Mouse (Mus musculus) limb, embryonic 15.5 days (tissue): Measurements from ENCODE around the gene Myo16. TPM values are rescaled to one million over a fixed set of nuclear protein-coding genes. Genes with fewer than 3 reads are reported as not detected.

Source experiments
- ATAC-seq: fragments of 200-750 bp; cut with Nextera tagmentation; 2 replicates; pipeline ENCODE4 v1.8.0; 2017; ENCODE audit warnings: low read depth, moderate TSS enrichment; ENCODE audit not compliant: insufficient number of reproducible peaks, low FRiP score, low TSS enrichment
- H3K27ac ChIP-seq: fragments of 300-500 bp; sonication (generic); 2 replicates; pipeline ENCODE4 v1.5.1; 2015; ENCODE audit warnings: moderate library complexity, mild to moderate bottlenecking, inconsistent platforms
- H3K27me3 ChIP-seq: fragments of 300-500 bp; sonication (generic); 2 replicates; pipeline ENCODE4 v1.6.1; 2015; ENCODE audit warnings: inconsistent platforms
- H3K36me3 ChIP-seq: fragments of 300-500 bp; sonication (generic); 2 replicates; pipeline ENCODE4 v1.6.1; 2015; ENCODE audit warnings: inconsistent platforms
- H3K4me1 ChIP-seq: fragments of 300-500 bp; sonication (generic); 2 replicates; pipeline ENCODE4 v1.6.1; 2015; ENCODE audit warnings: inconsistent platforms
- H3K4me2 ChIP-seq: fragments of 300-500 bp; sonication (generic); 2 replicates; pipeline ENCODE4 v1.6.1; 2015; ENCODE audit warnings: mild to moderate bottlenecking, inconsistent platforms
- H3K4me3 ChIP-seq: fragments of 300-500 bp; sonication (generic); 2 replicates; pipeline ENCODE4 v1.5.1; 2015; ENCODE audit warnings: mild to moderate bottlenecking, inconsistent platforms
- H3K9ac ChIP-seq: fragments of 300-500 bp; sonication (generic); 2 replicates; pipeline ENCODE4 v1.6.1; 2015; ENCODE audit warnings: inconsistent platforms
- H3K9me3 ChIP-seq: fragments of 300-500 bp; sonication (generic); 2 replicates; pipeline ENCODE4 v1.6.1; 2016; ENCODE audit warnings: inconsistent platforms
- WGBS: fragments of 180-500 bp; shearing (Covaris S2); methylation state at CpG from one replicate; pipeline ENCODE4 v1.1.7; 2015; 5-methylcytosine and 5-hydroxymethylcytosine counted together
- polyA plus RNA-seq: library from polyadenylated mRNA; unstranded; fragments of >200 nt; fragmentation: Nextera tagmentation; extraction: Ambion mirVana; gene quantifications from 2 replicates; pipeline ENCODE4 v1.2.1, GENCODE M21; 2015

Myo16 gene
- polyA plus RNA-seq, 1 experiment from 2014 or later, result 0.42 TPM

- Histone ChIP-seq H3K4me2 (no peak overlapping the region), H3K4me1 (peaks cover 6% of the 10 kb centered on the region), H3K4me3 (no peak overlapping the region), H3K27ac (no peak overlapping the region), H3K9ac (no peak overlapping the region), H3K36me3 (no peaks in the 10 kb centered on the region), H3K27me3 (no peaks in the 10 kb centered on the region), H3K9me3 (no peaks in the 10 kb centered on the region)
- 41% methylated on average over 5 of the region's 5 CpGs for WGBS
- ATAC-seq, result no peak
These were observed 471.6 kb downstream of the Myo16 start for GRCm38 (mm10) chr8:10625262-10625661.

DNA sequence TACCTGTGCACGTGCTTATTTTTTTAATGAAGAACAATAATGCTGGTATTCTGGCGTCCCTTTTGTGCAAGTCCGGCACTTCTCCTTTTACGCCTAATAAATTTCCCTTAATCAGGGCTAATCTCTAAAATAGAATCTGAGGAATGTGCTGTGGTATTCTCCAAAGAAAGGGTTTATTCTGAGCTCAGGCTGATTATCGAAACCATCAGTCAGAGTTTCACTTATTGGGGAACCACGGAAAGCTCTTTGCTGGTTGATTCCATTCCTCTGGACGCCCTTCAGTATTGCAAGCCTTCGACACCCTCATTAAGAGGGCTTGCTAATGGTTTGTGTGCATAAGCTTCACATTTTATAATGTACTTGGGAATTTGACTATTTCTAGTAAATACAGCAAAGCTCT, 475.0 kb downstream of the Myo16 start:
- Histone ChIP-seq H3K4me3 (no peak overlapping the region), H3K9ac (no peak overlapping the region), H3K9me3 (no peaks in the 10 kb centered on the region), H3K27me3 (no peaks in the 10 kb centered on the region), H3K27ac (no peak overlapping the region), H3K4me2 (no peak overlapping the region), H3K4me1 (peaks cover 12% of the 10 kb centered on the region), H3K36me3 (no peaks in the 10 kb centered on the region)
- 45% methylated on average over 8 of the region's 8 CpGs for WGBS
- no peak for ATAC-seq

GRCm38 (mm10) chr8:10629862-10630261, 476.2 kb downstream of the Myo16 start:
- no peak for ATAC-seq
- Histone ChIP-seq H3K4me2 (no peak overlapping the region), H3K9ac (no peak overlapping the region), H3K27ac (no peak overlapping the region; the same call in 1 of the 2 replicates), H3K36me3 (no peaks in the 10 kb centered on the region), H3K27me3 (no peaks in the 10 kb centered on the region), H3K4me3 (no peak overlapping the region), H3K9me3 (no peaks in the 10 kb centered on the region), H3K4me1 (peaks cover 15% of the 10 kb centered on the region)
- 29% methylated on average over 5 of the region's 5 CpGs for WGBS

DNA sequence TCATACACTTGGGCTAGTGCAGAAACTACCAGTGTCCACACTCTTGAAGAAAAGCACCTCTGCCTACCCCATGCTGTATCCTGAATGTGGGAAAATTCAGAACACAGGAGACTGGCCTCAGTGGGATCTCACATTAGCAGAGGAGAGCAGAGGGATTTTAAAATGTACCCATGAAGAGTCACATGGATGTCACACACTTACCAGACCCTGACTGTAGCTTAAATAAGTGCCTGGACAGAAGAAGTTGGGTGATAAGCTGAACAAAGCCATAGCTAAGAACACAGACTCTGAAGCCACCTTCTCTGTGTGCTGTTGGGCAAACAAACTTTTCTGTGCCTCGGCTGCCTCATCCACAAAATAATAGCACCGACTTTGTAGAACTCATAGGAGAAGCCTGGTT, 477.3 kb downstream of the Myo16 start:
- ATAC-seq, result no peak
- Histone ChIP-seq H3K4me3 (no peak overlapping the region), H3K4me2 (no peak overlapping the region), H3K27me3 (no peaks in the 10 kb centered on the region), H3K4me1 (peaks cover 15% of the 10 kb centered on the region), H3K9ac (no peak overlapping the region), H3K9me3 (no peaks in the 10 kb centered on the region), H3K27ac (no peak overlapping the region), H3K36me3 (no peaks in the 10 kb centered on the region)
- 86% methylated on average over 2 of the region's 2 CpGs for WGBS

GRCm38 (mm10) chr8:10632603-10633002, 478.9 kb downstream of the Myo16 start:
- Histone ChIP-seq H3K4me1 (peaks cover 15% of the 10 kb centered on the region), H3K4me3 (no peak overlapping the region), H3K4me2 (no peak overlapping the region), H3K9me3 (no peaks in the 10 kb centered on the region), H3K27me3 (no peaks in the 10 kb centered on the region), H3K9ac (no peak overlapping the region), H3K36me3 (no peaks in the 10 kb centered on the region), H3K27ac (no peak overlapping the region)
- ATAC-seq, result no peak
- 66% methylated on average over 6 of the region's 6 CpGs for WGBS

DNA sequence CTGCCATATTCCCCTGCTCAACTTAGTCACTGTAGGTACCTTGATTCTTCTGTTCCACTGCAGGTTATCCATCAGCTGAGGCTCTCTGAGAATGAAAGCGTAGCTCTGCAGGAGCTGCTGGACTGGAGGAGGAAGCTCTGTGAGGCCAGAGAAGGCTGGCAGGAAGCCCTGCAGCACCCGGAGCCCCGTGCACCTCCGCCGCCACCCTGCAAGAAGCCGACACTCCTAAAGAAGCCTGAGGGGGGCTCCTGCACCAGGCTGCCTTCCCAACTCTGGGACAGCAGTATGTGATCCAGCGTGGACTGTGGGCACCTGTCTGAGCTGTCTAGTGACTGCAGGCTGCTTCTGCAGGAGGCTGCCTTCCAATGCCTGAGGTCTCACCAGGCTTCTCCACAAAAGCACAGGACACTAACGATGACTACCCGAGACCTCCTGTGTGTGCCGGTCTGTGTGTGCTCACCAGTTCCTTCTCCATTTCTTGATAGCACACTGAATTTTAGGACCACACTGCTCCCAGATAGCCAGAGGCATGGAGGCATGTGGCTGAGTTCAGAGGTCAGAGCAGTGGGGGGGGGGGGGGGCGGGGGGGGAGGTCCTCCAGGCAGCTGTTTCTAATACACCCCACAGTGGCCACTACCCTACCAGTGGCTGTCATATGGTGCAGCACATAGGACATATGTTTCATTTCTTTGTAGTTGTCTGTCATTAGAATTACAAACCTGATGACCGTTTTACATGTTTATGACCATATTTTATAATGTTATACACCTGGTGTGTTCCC, 479.8 kb downstream of the Myo16 start:
- 23% methylated on average over 12 of the region's 12 CpGs for WGBS
- H3K9ac ChIP-seq, result no peak overlapping the region
- ATAC-seq, result no peak; the same call in 1 of the 2 replicates
- H3K4me2 ChIP-seq, result no peak overlapping the region
- H3K36me3 ChIP-seq, result no peaks in the 10 kb centered on the region
- no peaks in the 10 kb centered on the region for H3K27me3 ChIP-seq
- H3K9me3 ChIP-seq, result no peaks in the 10 kb centered on the region
- H3K4me3 ChIP-seq, result no peak overlapping the region
- no peak overlapping the region for H3K27ac ChIP-seq
- H3K4me1 ChIP-seq, result peaks cover 15% of the 10 kb centered on the region

DNA sequence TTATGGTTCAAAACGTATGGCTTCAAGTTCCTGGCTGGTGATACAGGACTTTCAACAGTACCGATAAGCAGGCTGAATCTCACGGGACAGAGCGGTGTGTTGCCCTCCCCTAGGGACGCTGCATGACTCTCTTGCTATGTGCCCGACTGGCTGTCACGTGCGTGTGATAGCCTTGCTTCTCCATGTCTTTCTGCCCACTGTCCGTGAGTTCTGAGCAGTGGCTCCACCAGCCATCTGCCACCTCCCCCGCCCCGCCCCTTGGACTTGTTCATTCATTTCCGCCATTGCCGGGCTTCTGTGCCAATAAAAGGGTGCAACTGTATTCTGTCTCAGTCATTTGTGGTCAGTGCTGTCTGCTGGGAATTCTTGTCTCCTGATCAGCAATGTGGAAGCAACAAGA, 480.7 kb downstream of the Myo16 start:
- ATAC-seq, result no peak
- no peaks in the 10 kb centered on the region for H3K9me3 ChIP-seq
- no peak overlapping the region for H3K4me3 ChIP-seq
- WGBS, result 61% methylated on average over 13 of the region's 13 CpGs
- no peaks in the 10 kb centered on the region for H3K27me3 ChIP-seq
- H3K27ac ChIP-seq, result no peak overlapping the region
- no peak overlapping the region for H3K4me2 ChIP-seq
- H3K9ac ChIP-seq, result no peak overlapping the region
- H3K36me3 ChIP-seq, result no peaks in the 10 kb centered on the region
- H3K4me1 ChIP-seq, result peaks cover 13% of the 10 kb centered on the region

DNA sequence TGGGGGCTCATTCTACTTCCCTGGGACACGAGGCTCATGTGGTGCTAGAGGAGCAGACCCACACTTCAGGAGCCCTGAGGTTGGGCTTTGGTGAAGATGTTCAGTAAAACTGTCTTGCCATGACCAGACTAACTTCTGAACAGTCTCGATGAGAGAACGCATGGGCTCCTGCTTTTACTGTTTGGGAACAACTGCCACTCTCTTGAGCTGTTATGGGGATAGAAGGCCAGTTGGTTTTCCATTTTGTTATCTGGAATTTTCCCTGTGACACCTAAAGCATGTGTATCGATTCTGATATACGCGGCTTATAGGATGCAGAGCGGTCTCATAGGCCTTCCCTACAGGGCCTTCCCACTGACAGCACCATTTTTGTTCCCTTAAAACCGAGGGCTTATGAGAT, 485.2 kb downstream of the Myo16 start:
- 89% methylated on average over 8 of the region's 8 CpGs for WGBS
- H3K9ac ChIP-seq, result no peak overlapping the region

GRCm38 (mm10) chr8:10640176-10640810, 486.6 kb downstream of the Myo16 start:
- H3K4me2 ChIP-seq, result no peak overlapping the region
- H3K9me3 ChIP-seq, result no peaks in the 10 kb centered on the region
- H3K4me1 ChIP-seq, result no peaks in the 10 kb centered on the region
- no peak overlapping the region for H3K27ac ChIP-seq
- H3K9ac ChIP-seq, result no peak overlapping the region
- no peak for ATAC-seq
- no peaks in the 10 kb centered on the region for H3K27me3 ChIP-seq
- WGBS, result 68% methylated on average over 9 of the region's 9 CpGs
- H3K4me3 ChIP-seq, result no peak overlapping the region
- H3K36me3 ChIP-seq, result no peaks in the 10 kb centered on the region

More for the DNA sequence above, 485.2 kb downstream of the Myo16 start:
- H3K27ac ChIP-seq, result no peak overlapping the region
- H3K27me3 ChIP-seq, result no peaks in the 10 kb centered on the region
- no peak for ATAC-seq
- peaks cover 4% of the 10 kb centered on the region; the same call in 1 of the 2 replicates for H3K4me1 ChIP-seq
- H3K4me3 ChIP-seq, result no peak overlapping the region
- no peak overlapping the region for H3K4me2 ChIP-seq
- H3K36me3 ChIP-seq, result no peaks in the 10 kb centered on the region
- no peaks in the 10 kb centered on the region for H3K9me3 ChIP-seq

- no peak overlapping the region for H3K27ac ChIP-seq
- WGBS, result 74% methylated on average over 7 of the region's 7 CpGs
- H3K4me3 ChIP-seq, result no peak overlapping the region
- H3K27me3 ChIP-seq, result no peaks in the 10 kb centered on the region
- no peaks in the 10 kb centered on the region for H3K36me3 ChIP-seq
- ATAC-seq, result no peak
- no peaks in the 10 kb centered on the region for H3K4me1 ChIP-seq
- no peak overlapping the region for H3K9ac ChIP-seq
- no peaks in the 10 kb centered on the region for H3K9me3 ChIP-seq
- H3K4me2 ChIP-seq, result no peak overlapping the region
These were observed 487.1 kb downstream of the Myo16 start for GRCm38 (mm10) chr8:10640859-10641258.

DNA sequence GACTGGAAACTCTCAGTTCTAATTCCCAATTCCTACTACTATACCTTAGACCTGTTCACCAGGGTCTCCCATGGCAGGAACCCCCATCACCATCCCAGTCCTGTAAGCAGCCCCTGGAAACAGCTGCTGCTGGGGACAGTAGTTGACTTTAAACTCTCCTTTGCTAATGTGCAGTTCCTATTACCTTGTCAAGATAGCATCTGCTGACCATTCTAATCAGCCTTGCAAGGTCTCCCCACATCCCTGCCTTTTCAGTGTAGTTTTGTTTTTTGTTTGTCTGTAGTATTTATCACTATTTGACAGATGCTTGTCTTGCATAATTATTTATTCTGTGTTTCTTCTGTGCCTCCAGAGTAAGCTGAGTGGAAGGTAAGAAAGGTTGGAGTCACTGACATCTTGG, 487.6 kb downstream of the Myo16 start:
- no peak for ATAC-seq
- H3K9me3 ChIP-seq, result no peaks in the 10 kb centered on the region
- no peaks in the 10 kb centered on the region for H3K4me1 ChIP-seq
- no peak overlapping the region for H3K4me3 ChIP-seq
- no peak overlapping the region for H3K4me2 ChIP-seq
- H3K27me3 ChIP-seq, result no peaks in the 10 kb centered on the region
- H3K36me3 ChIP-seq, result no peaks in the 10 kb centered on the region
- H3K27ac ChIP-seq, result no peak overlapping the region
- H3K9ac ChIP-seq, result no peak overlapping the region

DNA sequence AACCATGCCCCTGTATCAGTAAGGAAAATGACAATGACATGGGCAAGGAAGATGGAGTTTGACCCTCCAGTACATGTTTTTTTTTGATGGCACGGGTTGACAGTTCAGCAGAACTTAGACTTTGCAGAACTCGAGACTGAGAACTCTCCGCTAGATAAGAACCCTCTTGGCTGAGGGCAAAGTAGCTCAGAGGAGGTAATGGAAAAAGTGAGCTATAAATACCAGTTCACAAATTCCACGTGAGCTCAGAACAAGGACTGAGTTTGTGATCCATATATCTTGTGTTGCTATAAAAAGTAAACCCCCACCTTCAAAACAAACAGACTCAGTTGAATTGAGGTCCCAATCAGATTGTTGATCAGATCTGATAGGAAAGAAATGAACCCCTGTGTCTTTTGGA, 489.5 kb downstream of the Myo16 start:
- H3K9me3 ChIP-seq, result no peaks in the 10 kb centered on the region
- H3K4me2 ChIP-seq, result no peak overlapping the region
- no peak overlapping the region for H3K27ac ChIP-seq
- WGBS, result 70% methylated on average over 4 of the region's 4 CpGs
- H3K4me3 ChIP-seq, result no peak overlapping the region
- H3K9ac ChIP-seq, result no peak overlapping the region
- H3K4me1 ChIP-seq, result no peaks in the 10 kb centered on the region
- no peak for ATAC-seq
- H3K36me3 ChIP-seq, result no peaks in the 10 kb centered on the region
- H3K27me3 ChIP-seq, result no peaks in the 10 kb centered on the region
